ENCODE assay signal across 15 mouse cellular contexts in genomic region chr11:118003718-118004117, GRCm38 (mm10). TPM values are rescaled to one million over a fixed set of nuclear protein-coding genes. Genes with fewer than 3 reads are reported as not detected.
DNase-seq lines count a peak whose midpoint lies in the region; ATAC-seq lines count a peak whose summit lies in the region.
"Had no signal": no experiment of that assay in that cellular context is flagged by ENCODE, and none has a peak within 500 bp of the region (broad histone marks: within the 10 kb centered on the region; RNA-seq: fewer than 3 reads in every experiment).

No protein-coding gene starts in this region.

- peaks cover 57% of the 10 kb centered on the region for H3K4me1 ChIP-seq in heart, embryonic 12.5 days (replicated peaks)
- peaks cover 23% of the 10 kb centered on the region for H3K4me1 ChIP-seq in lung, embryonic 15.5 days
- peaks cover 36% of the 10 kb centered on the region for H3K4me1 ChIP-seq in embryonic facial prominence, embryonic 15.5 days

- DNase-seq in heart, adult 8-10 months (ENCODE audit: low spot score), result no peak
- DNase-seq in lung, adult 18-20 months, result no peak
- peak; percentile 64 to 73 for DNase-seq in kidney, postnatal 4 days
- no peak for DNase-seq in ovary, postnatal 36 days (ENCODE audit: low spot score)
- no peak for DNase-seq in thymus, adult 18-20 months
- DNase-seq: cerebellum, postnatal 10 days; gastrocnemius, adult 2 months; layer of hippocampus, adult 9-11 months; thymus, postnatal 25 days had no signal

- 0 out of 2 replicates have a peak overlapping the region, but pooled peaks have one; percentile 0 for H3K9ac ChIP-seq in heart, embryonic 12.5 days
- H3K9ac ChIP-seq in lung, embryonic 15.5 days, result no peak overlapping the region
- no peak overlapping the region for H3K9ac ChIP-seq in embryonic facial prominence, embryonic 15.5 days
- H3K9ac ChIP-seq: embryonic facial prominence, embryonic 12.5 days; neural tube, embryonic 15.5 days had no signal

- H3K36me3 ChIP-seq in heart, embryonic 12.5 days, result peaks cover 56% of the 10 kb centered on the region
- H3K36me3 ChIP-seq in lung, embryonic 15.5 days, result peaks cover 58% of the 10 kb centered on the region
- H3K36me3 ChIP-seq in embryonic facial prominence, embryonic 15.5 days, result peaks cover 69% of the 10 kb centered on the region

- 0 out of 2 replicates have a peak overlapping the region, but pooled peaks have one; percentile 4 for H3K4me2 ChIP-seq in heart, embryonic 12.5 days
- H3K4me2 ChIP-seq in lung, embryonic 15.5 days, result no peak overlapping the region
- no peak overlapping the region for H3K4me2 ChIP-seq in embryonic facial prominence, embryonic 15.5 days (replicated peaks)
- H3K4me2 ChIP-seq: embryonic facial prominence, embryonic 12.5 days; neural tube, embryonic 15.5 days had no signal

- WGBS in heart, embryonic 12.5 days, result 32% methylated on average over 5 of the region's 5 CpGs
- 58% methylated on average over 5 of the region's 5 CpGs for WGBS in lung, embryonic 15.5 days
- WGBS in embryonic facial prominence, embryonic 15.5 days, result 61% methylated on average over 5 of the region's 5 CpGs

- H3K4me3 ChIP-seq in heart, embryonic 12.5 days, result no peak overlapping the region
- no peak overlapping the region for H3K4me3 ChIP-seq in lung, embryonic 15.5 days
- no peak overlapping the region for H3K4me3 ChIP-seq in embryonic facial prominence, embryonic 15.5 days (replicated peaks)
- H3K4me3 ChIP-seq: embryonic facial prominence, embryonic 12.5 days; gastrocnemius, adult 2 months; neural tube, embryonic 15.5 days had no signal

- no peaks in the 10 kb centered on the region for H3K9me3 ChIP-seq in heart, embryonic 12.5 days (replicated peaks)
- no peaks in the 10 kb centered on the region for H3K9me3 ChIP-seq in lung, embryonic 15.5 days
- no peaks in the 10 kb centered on the region for H3K9me3 ChIP-seq in embryonic facial prominence, embryonic 15.5 days (replicated peaks)
- H3K9me3 ChIP-seq: embryonic facial prominence, embryonic 12.5 days; neural tube, embryonic 15.5 days had no signal

- peak overlapping the region; percentile 58 for H3K27ac ChIP-seq in heart, embryonic 12.5 days (ENCODE audit: poor library complexity, severe bottlenecking)
- H3K27ac ChIP-seq in lung, embryonic 15.5 days, result peak overlapping the region; percentile 33; the same call in 1 of the 2 replicates
- H3K27ac ChIP-seq in embryonic facial prominence, embryonic 15.5 days (replicated peaks), result peak overlapping the region; percentile 60
- H3K27ac ChIP-seq: embryonic facial prominence, embryonic 12.5 days; gastrocnemius, adult 2 months; neural tube, embryonic 15.5 days had no signal

- ATAC-seq in heart, embryonic 12.5 days (ENCODE audit: insufficient number of reproducible peaks, low FRiP score), result no peak
- ATAC-seq in lung, embryonic 15.5 days (ENCODE audit: borderline replicate concordance, extremely low read depth, low FRiP score, low TSS enrichment), result no peak
- ATAC-seq in embryonic facial prominence, embryonic 15.5 days (ENCODE audit: insufficient number of reproducible peaks, low FRiP score, low TSS enrichment, low read depth), result peak; percentile 53; the same call in 1 of the 2 replicates
- ATAC-seq: forebrain, embryonic 14.5 days had no signal

- no peaks in the 10 kb centered on the region for H3K27me3 ChIP-seq in heart, embryonic 12.5 days (replicated peaks)
- no peaks in the 10 kb centered on the region for H3K27me3 ChIP-seq in lung, embryonic 15.5 days
- H3K27me3 ChIP-seq in embryonic facial prominence, embryonic 15.5 days, result no peaks in the 10 kb centered on the region
- H3K27me3 ChIP-seq: embryonic facial prominence, embryonic 12.5 days; neural tube, embryonic 15.5 days had no signal

RNA-seq across cellular contexts. Expression of gene Pgs1, which starts 17.6 kb away (rescaled TPM):
- 28.9 and 29.6 TPM in 2 replicates for polyA plus RNA-seq in heart, embryonic 12.5 days (2016; fragmentation: Nextera tagmentation; extraction: Ambion mirVana)
- total RNA-seq in heart, adult 8-10 months (2022), result 10 to 100 TPM; 16.4 to 20.6 (median 19.2) TPM
- 37.7 and 42.2 TPM in 2 replicates for polyA plus RNA-seq in lung, embryonic 15.5 days (2015; fragmentation: Nextera tagmentation; extraction: Ambion mirVana)
- 39.9 and 41.2 TPM in 2 replicates for polyA plus RNA-seq in embryonic facial prominence, embryonic 15.5 days (2015; fragmentation: Nextera tagmentation; extraction: Ambion mirVana)

RNA-seq across cellular contexts. Expression of gene Socs3, which starts 33.9 kb away (rescaled TPM):
- 7.1 and 8.0 TPM in 2 replicates for polyA plus RNA-seq in heart, embryonic 12.5 days (2016; fragmentation: Nextera tagmentation; extraction: Ambion mirVana)
- total RNA-seq in heart, adult 8-10 months (2022), result 1 to 10 TPM; 3.8 to 6.2 (median 4.7) TPM
- 12.7 and 13.5 TPM in 2 replicates for polyA plus RNA-seq in lung, embryonic 15.5 days (2015; fragmentation: Nextera tagmentation; extraction: Ambion mirVana)
- polyA plus RNA-seq in embryonic facial prominence, embryonic 15.5 days (2015; fragmentation: Nextera tagmentation; extraction: Ambion mirVana), result 20.8 and 21.2 TPM in 2 replicates

Comparison
In these comparisons a context has a peak if more than half of its experiments do, and no peak if none do; other contexts are left out.
1. DNase-seq: peak in kidney, postnatal 4 days (2 of 2); none in heart, adult 8-10 months (single experiment), lung, adult 18-20 months (0 of 2), ovary, postnatal 36 days (single experiment) and thymus, adult 18-20 months (0 of 2).
2. Peak in every context shown above with its lines, with median percentiles within 50 percentile points of each other: H3K27ac ChIP-seq.